Mouse (Mus musculus) CH12.LX (cell line): ENCODE measurements around the gene Jagn1. TPM values are rescaled to one million over a fixed set of nuclear protein-coding genes. Genes with fewer than 3 reads are reported as not detected.

Source experiments
- DNase-seq: peaks from one replicate; pipeline ENCODE4 v3.0.0-alpha.2; 2013; ENCODE audit errors: extremely low read depth
- H3K27ac ChIP-seq: 2 replicates; pipeline ENCODE4 v1.5.1; 2012; ENCODE audit warnings: low read depth, mild to moderate bottlenecking, control low read depth, moderate library complexity; ENCODE audit not compliant: insufficient read depth
- H3K27me3 ChIP-seq: replicated peaks from 2 replicates; pipeline ENCODE3; 2012; ENCODE audit warnings: inconsistent platforms
- H3K36me3 ChIP-seq, 2 experiments: replicated peaks in 1 of 2; 2 replicates each; pipeline versions ENCODE3 to v1.6.1; 2012; ENCODE audit warnings: inconsistent platforms in 1 of 2, low read length in 1 of 2, mild to moderate bottlenecking in 1 of 2, mixed read lengths in 1 of 2, moderate library complexity in 1 of 2; ENCODE audit not compliant: control insufficient read depth in 1 of 2, insufficient read depth in 1 of 2
- H3K4me1 ChIP-seq, 2 experiments: 2 replicates each; pipeline ENCODE4 v1.6.1; 2012; ENCODE audit warnings: inconsistent platforms in 1 of 2, moderate library complexity in 1 of 2; ENCODE audit not compliant: insufficient read depth in 2 of 2, control insufficient read depth in 1 of 2
- H3K4me2 ChIP-seq: 2 replicates; pipeline ENCODE4 v1.6.1; 2012; ENCODE audit warnings: low read depth, mild to moderate bottlenecking, control low read depth; ENCODE audit not compliant: poor library complexity, insufficient read depth, severe bottlenecking
- H3K4me3 ChIP-seq, 3 experiments: fragments of 150-350 bp in 1 of 3; sonication (generic) in 1 of 3; replicated peaks in 1 of 3; 2 replicates each; pipeline versions ENCODE3 to v1.5.1; 2011 to 2012; ENCODE audit warnings: low read depth in 2 of 3, low read length in 2 of 3, mild to moderate bottlenecking in 2 of 3, moderate library complexity in 2 of 3, control low read depth in 1 of 3, improper control_type of control experiment in 1 of 3, inconsistent platforms in 1 of 3, mixed read lengths in 1 of 3; ENCODE audit not compliant: poor library complexity in 1 of 3
- H3K79me2 ChIP-seq: replicated peaks from 2 replicates; pipeline ENCODE4 v1.6.1; 2012; ENCODE audit warnings: mild to moderate bottlenecking, moderate library complexity; ENCODE audit not compliant: control insufficient read depth, poor library complexity, insufficient read depth, severe bottlenecking; ENCODE audit errors: extremely low read depth
- H3K9ac ChIP-seq: 2 replicates; pipeline ENCODE4 v1.6.1; 2012; ENCODE audit warnings: low read depth, mild to moderate bottlenecking, control low read depth, moderate library complexity; ENCODE audit not compliant: insufficient read depth
- H3K9me3 ChIP-seq: replicated peaks from 2 replicates; pipeline ENCODE3; 2012; ENCODE audit warnings: low read length, inconsistent platforms, mixed read lengths
- CTCF ChIP-seq, 2 experiments: IDR thresholded peaks in 1 of 2; conservative IDR thresholded peaks in 1 of 2; 2 replicates each; pipeline ENCODE4 v1.5.1; 2011 to 2012; ENCODE audit warnings: low read depth in 2 of 2, low read length in 2 of 2, improper control_type of control experiment in 1 of 2, inconsistent platforms in 1 of 2, mild to moderate bottlenecking in 1 of 2, moderate library complexity in 1 of 2
- E2F4 ChIP-seq: IDR thresholded peaks from 2 replicates; pipeline ENCODE4 v1.6.1; 2011; ENCODE audit warnings: low read depth, low read length, improper control_type of control experiment; ENCODE audit not compliant: insufficient replicate concordance
- ELF1 ChIP-seq: IDR thresholded peaks from 2 replicates; pipeline ENCODE4 v1.6.1; 2014; ENCODE audit warnings: low read depth, mild to moderate bottlenecking, inconsistent platforms, low read length, improper control_type of control experiment
- EP300 ChIP-seq: IDR thresholded peaks from 2 replicates; pipeline ENCODE4 v1.6.1; 2011; ENCODE audit warnings: low read length, improper control_type of control experiment
- GABPA ChIP-seq: IDR thresholded peaks from 2 replicates; pipeline ENCODE4 v1.6.1; 2012; ENCODE audit warnings: low read depth, low read length, improper control_type of control experiment, inconsistent platforms; ENCODE audit not compliant: insufficient replicate concordance
- IRF4 ChIP-seq: IDR thresholded peaks from 2 replicates; pipeline ENCODE4 v1.6.1; 2014; ENCODE audit warnings: low read depth, mild to moderate bottlenecking, inconsistent platforms, low read length, improper control_type of control experiment
- JUN ChIP-seq: IDR thresholded peaks from 2 replicates; pipeline ENCODE4 v1.6.1; 2011; ENCODE audit warnings: low read depth, mild to moderate bottlenecking, low read length, improper control_type of control experiment, moderate library complexity; ENCODE audit not compliant: insufficient read depth
- MAFK ChIP-seq: IDR thresholded peaks from 2 replicates; pipeline ENCODE4 v1.6.1; 2011; ENCODE audit warnings: low read length, improper control_type of control experiment; ENCODE audit not compliant: insufficient replicate concordance
- MXI1 ChIP-seq: IDR thresholded peaks from 2 replicates; pipeline ENCODE4 v1.6.1; 2011; ENCODE audit warnings: mild to moderate bottlenecking, low read depth, low read length, improper control_type of control experiment
- NELFE ChIP-seq: IDR thresholded peaks from 2 replicates; pipeline ENCODE4 v1.6.1; 2011; ENCODE audit warnings: low read depth, low read length, improper control_type of control experiment
- NRF1 ChIP-seq: IDR thresholded peaks from 2 replicates; pipeline ENCODE4 v1.6.1; 2014; ENCODE audit warnings: low read depth, mild to moderate bottlenecking, inconsistent platforms, low read length, improper control_type of control experiment, moderate library complexity
- PAX5 ChIP-seq: IDR thresholded peaks from 2 replicates; pipeline ENCODE4 v1.6.1; 2012; ENCODE audit warnings: low read length, inconsistent platforms, mixed read lengths
- POLR2A ChIP-seq: IDR thresholded peaks from 2 replicates; pipeline ENCODE4 v1.6.1; 2011; ENCODE audit warnings: low read depth, mild to moderate bottlenecking, improper control_type of control experiment, low read length
- POLR2AphosphoS2 ChIP-seq: IDR thresholded peaks from 2 replicates; pipeline ENCODE4 v1.6.1; 2011; ENCODE audit warnings: low read depth, low read length, improper control_type of control experiment
- RAD21 ChIP-seq: IDR thresholded peaks from 2 replicates; pipeline ENCODE4 v1.6.1; 2011; ENCODE audit warnings: low read depth, mild to moderate bottlenecking, low read length, improper control_type of control experiment, moderate library complexity
- TBP ChIP-seq: conservative IDR thresholded peaks from 2 replicates; pipeline ENCODE4 v1.6.1; 2011; ENCODE audit warnings: low read depth, low read length, improper control_type of control experiment
- TCF12 ChIP-seq: IDR thresholded peaks from 2 replicates; pipeline ENCODE4 v1.6.1; 2014; ENCODE audit warnings: low read depth, mild to moderate bottlenecking, inconsistent platforms, low read length, improper control_type of control experiment
- UBTF ChIP-seq: IDR thresholded peaks from 2 replicates; pipeline ENCODE4 v1.6.1; 2012; ENCODE audit warnings: low read depth, mild to moderate bottlenecking, inconsistent platforms, low read length, improper control_type of control experiment, moderate library complexity
- USF2 ChIP-seq: conservative IDR thresholded peaks from 2 replicates; pipeline ENCODE4 v1.6.1; 2011; ENCODE audit warnings: low read depth, low read length, improper control_type of control experiment
- ZKSCAN1 ChIP-seq: IDR thresholded peaks from 2 replicates; pipeline ENCODE4 v1.6.1; 2012; ENCODE audit warnings: low read depth, inconsistent platforms, low read length, improper control_type of control experiment, borderline replicate concordance
- ZMIZ1 ChIP-seq: IDR thresholded peaks from 2 replicates; pipeline ENCODE4 v1.6.1; 2012; ENCODE audit warnings: low read depth, mild to moderate bottlenecking, inconsistent platforms, low read length, improper control_type of control experiment
- ZNF384 ChIP-seq: IDR thresholded peaks from 2 replicates; pipeline ENCODE4 v1.6.1; 2012; ENCODE audit warnings: low read depth, low read length, improper control_type of control experiment, inconsistent platforms
- dilution Hi-C: fragments of 300-500 bp; cut with MboI; formaldehyde crosslinking; loops from 2 replicates; pipeline ENCODE4 v1.14.3; 2020; ENCODE audit warnings: low sequenced_read_pairs; ENCODE audit not compliant: extremely low pct_unique_long_range_greater_than_20kb, extremely low pct_ligation_motif_present
- in situ Hi-C: fragments of 300-500 bp; cut with MboI; formaldehyde crosslinking; loops from 3 replicates; pipeline ENCODE4 v1.14.3; 2019; ENCODE audit warnings: low sequenced_read_pairs, low pct_ligation_motif_present, low pct_unique_long_range_greater_than_20kb, mixed read lengths
- polyA plus RNA-seq: library from polyadenylated mRNA; unstranded; fragments of >175 nt; gene quantifications from 2 replicates; pipeline ENCODE4 v1.2.1, GENCODE M21; 2012; ENCODE audit warnings: low read depth; ENCODE audit not compliant: insufficient read length
- total RNA-seq, 2 experiments: library from RNA; depleted of rRNA; stranded (reverse); fragments of 300-350 nt in 1 of 2; fragments of >200 nt in 1 of 2; gene quantifications; 2 replicates each; pipeline ENCODE4 v1.2.3; 2012 to 2014

Jagn1 gene
- total and polyA plus RNA-seq, 3 experiments = 69.2 to 106 (median 88.3) TPM

GRCm38 (mm10) chr6:113492101-113492864 is 49.9 kb downstream of the Jagn1 start:
- no peak overlapping the region for H3K27ac ChIP-seq
- peaks cover 12 to 69% of the 10 kb centered on the region in 2 experiments for H3K36me3 ChIP-seq
- no peak overlapping the region for H3K9ac ChIP-seq
- H3K4me2 ChIP-seq = no peak overlapping the region
- peaks cover 4 to 18% of the 10 kb centered on the region in 2 experiments for H3K4me1 ChIP-seq
- dilution Hi-C loops (no loop called here), in situ Hi-C loops (no loop called here)
- no peak for DNase-seq
- no peaks in the 10 kb centered on the region for H3K27me3 ChIP-seq
- TF ChIP-seq RAD21 (no peak), POLR2AphosphoS2 (no peak), UBTF (no peak), ZKSCAN1 (no peak), NELFE (no peak), JUN (no peak), CTCF (conservative IDR thresholded peaks at IDR 0.05 in 1 of 2, IDR thresholded peaks at IDR 0.05 in 1 of 2; ENCODE audit: low read depth in 2 of 2, low read length in 2 of 2) (no peak), USF2 (no peak), PAX5 (no peak)
- no peak overlapping the region for H3K4me3 ChIP-seq
- no peaks in the 10 kb centered on the region for H3K9me3 ChIP-seq
- no peaks in the 10 kb centered on the region for H3K79me2 ChIP-seq

- H3K27ac ChIP-seq = no peak overlapping the region
- no peak overlapping the region for H3K4me2 ChIP-seq
- in situ Hi-C loops = no loop called here
- dilution Hi-C loops = no loop called here
- H3K4me3 ChIP-seq = no peak overlapping the region
- no peaks in the 10 kb centered on the region for H3K79me2 ChIP-seq
- no peaks in the 10 kb centered on the region for H3K27me3 ChIP-seq
- peaks cover 11 to 53% of the 10 kb centered on the region in 2 experiments for H3K36me3 ChIP-seq
- peaks cover 0 to 11% of the 10 kb centered on the region in 2 experiments; a peak in 3 of 4 replicates for H3K4me1 ChIP-seq
- H3K9me3 ChIP-seq = no peaks in the 10 kb centered on the region
- H3K9ac ChIP-seq = no peak overlapping the region
- TF ChIP-seq NRF1 (no peak), UBTF (no peak), POLR2A (no peak), MAFK (no peak), ZMIZ1 (no peak), CTCF (conservative IDR thresholded peaks at IDR 0.05 in 1 of 2, IDR thresholded peaks at IDR 0.05 in 1 of 2; ENCODE audit: low read depth in 2 of 2, low read length in 2 of 2) (no peak), EP300 (no peak), TCF12 (no peak), GABPA (no peak), E2F4 (no peak), RAD21 (no peak), ELF1 (no peak), JUN (no peak), ZNF384 (no peak), IRF4 (no peak), MXI1 (no peak), TBP (no peak)
- DNase-seq = no peak
Observed at GRCm38 (mm10) chr6:113494258-113494788, 52.0 kb downstream of the Jagn1 start.
